Mouse (Mus musculus): Measurements from ENCODE around the gene Ttyh3. TPM values are rescaled to one million over a fixed set of nuclear protein-coding genes. Genes with fewer than 3 reads are reported as not detected.

Ttyh3 gene
- total RNA-seq, 2 experiments from 2014 or later, result 371 to 388 TPM

- DNase-seq (ENCODE audit: low spot score in 2 of 2), result no peak
Measured at GRCm38 (mm10) chr5:140654096-140654845, 5.4 kb upstream of the Ttyh3 start.

DNA sequence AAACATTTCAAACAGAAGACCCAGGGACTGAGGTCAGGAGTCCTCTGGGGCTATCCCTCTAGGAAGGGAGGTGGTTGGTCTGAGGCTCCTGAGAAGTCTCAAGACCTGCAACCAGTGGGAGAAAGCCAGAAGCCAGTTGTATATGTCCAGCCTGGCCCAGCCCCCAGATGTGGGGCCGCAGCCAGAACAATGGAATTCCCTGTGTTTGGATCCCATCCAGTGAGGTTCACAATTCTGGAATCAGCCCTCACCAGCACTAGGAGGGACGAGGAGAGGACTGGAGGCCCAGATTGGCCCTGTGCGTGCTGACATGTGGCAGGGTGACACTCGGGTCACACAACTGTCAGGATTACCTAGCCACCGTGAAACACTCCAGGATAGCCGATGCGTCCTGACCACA lies 3.8 kb upstream of the Ttyh3 start:
- no peak for DNase-seq (ENCODE audit: low spot score in 2 of 2)

GRCm38 (mm10) chr5:140651231-140651630 lies 2.4 kb upstream of the Ttyh3 start:
- DNase-seq (ENCODE audit: low spot score in 2 of 2), result no peak

DNA sequence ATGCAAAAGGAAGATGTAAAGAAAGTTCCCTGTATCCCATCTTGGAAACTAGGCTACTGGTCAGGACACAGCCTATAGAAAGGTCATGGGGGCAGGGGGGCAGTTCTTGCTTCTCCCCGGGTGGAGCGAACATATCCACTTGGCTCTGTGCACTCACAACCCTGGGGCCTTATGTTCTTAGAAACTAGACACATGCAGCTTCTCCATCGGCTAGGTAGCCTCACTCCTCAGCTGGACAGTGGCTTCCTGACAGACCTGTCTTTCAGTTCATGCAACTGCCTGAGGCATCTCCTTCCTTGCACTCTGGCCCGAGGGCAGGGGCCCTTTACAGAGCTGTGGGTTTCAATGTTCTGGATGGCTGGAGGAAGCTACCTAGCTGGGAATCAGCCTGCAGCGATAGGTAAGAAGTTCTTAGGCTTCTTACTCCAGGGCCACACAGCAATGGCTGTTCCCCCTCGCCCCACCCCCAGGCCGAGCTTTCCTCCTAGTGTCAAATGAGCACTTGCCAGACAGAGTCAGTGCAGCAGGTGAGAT lies 1.1 kb upstream of the Ttyh3 start:
- DNase-seq (ENCODE audit: low spot score in 2 of 2), result no peak

DNA sequence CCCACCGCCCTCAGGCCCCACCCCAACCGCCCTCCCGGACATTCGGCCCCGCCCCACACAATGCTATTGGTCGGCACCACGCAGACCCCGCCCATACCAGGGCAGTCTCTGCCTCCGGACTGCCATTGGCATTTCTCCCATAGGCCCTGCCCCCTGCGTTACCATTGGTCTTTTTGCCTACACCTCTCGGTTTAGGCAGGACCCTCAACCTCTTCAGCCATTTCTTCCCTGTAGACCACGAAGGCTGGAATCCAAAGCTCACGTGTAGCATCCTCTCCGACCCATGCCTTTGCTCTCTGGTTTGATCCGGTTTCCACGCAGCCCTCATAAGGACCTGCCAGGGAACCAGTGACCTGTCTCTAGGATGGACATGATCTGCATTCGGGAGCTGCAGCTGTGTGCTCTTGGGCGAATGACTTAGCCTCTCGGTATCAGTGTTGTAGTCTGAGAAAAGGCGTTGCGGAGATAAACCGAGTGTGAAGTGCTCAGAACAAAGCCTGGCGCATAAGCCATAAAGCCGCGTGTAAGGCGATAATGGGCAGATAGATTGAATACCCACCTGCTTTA lies 353 bp upstream of the Ttyh3 start:
- DNase-seq (ENCODE audit: low spot score in 2 of 2), result peak; percentile 97 to 98

GRCm38 (mm10) chr5:140647821-140648518 lies 861 bp downstream of the Ttyh3 start:
- DNase-seq (ENCODE audit: low spot score in 2 of 2), result peak; percentile 84 to 89

DNA sequence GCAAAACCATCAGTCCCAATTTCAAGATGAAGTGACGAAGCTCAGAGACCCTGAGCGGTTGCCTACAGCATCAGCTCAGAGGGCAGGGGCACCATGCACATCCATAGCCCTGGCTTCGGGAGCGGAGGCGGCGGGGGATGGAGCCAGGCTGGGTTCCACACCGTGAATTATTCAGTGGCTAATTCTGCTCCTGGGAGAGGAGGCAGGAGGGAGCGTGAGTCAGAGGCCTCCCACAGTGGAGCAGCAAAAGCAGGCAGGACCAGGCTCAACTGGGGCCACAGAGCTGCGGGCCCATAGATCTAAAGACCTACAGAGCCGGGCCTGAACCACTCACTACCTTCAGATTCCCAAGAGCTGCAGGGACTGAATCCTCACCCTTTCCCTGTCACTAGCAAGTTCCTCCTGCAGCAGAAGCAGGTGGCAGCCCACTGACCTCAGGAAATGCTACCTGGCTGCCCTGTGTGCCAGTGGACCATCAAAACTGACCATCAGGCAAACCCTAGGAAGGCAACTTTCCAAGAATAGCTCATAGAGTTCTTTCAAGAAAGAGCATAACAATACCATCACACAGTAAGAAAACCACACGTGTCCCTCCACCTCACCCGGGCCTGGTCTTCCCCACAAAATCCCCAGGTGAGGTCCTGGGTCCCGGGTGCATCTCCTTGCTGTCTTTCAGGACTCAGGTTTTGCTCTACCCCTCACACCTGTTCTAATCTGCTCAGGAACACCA lies 1.6 kb downstream of the Ttyh3 start:
- DNase-seq (ENCODE audit: low spot score in 2 of 2), result no peak

- DNase-seq (ENCODE audit: low spot score in 2 of 2), result no peak
Measured at GRCm38 (mm10) chr5:140646171-140646570, 2.7 kb downstream of the Ttyh3 start.

DNA sequence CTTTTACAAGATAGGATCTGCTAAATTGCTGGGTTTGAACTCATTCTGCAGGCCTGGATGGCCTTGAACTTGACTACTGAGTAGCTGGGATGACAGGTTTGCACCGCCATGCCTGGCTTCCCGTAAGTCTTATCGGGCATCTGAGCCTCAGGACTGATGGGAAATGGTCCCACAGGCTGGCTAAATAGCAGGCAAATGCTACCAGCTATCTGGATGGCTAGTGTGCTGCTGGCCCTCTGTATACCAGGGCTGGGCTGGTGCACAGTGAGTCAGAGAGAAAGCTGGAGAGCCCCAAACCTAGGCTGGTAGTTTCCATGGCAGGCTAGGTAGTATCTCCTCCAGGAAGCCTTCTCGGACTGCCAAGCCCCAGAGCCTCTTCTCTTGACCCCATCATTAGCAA lies 3.4 kb downstream of the Ttyh3 start:
- DNase-seq (ENCODE audit: low spot score in 2 of 2), result no peak

- no peak for DNase-seq (ENCODE audit: low spot score in 2 of 2)
Measured at GRCm38 (mm10) chr5:140644702-140645201, 4.1 kb downstream of the Ttyh3 start.

- DNase-seq (ENCODE audit: low spot score in 2 of 2), result no peak
Measured at GRCm38 (mm10) chr5:140644263-140644662, 4.6 kb downstream of the Ttyh3 start.

DNA sequence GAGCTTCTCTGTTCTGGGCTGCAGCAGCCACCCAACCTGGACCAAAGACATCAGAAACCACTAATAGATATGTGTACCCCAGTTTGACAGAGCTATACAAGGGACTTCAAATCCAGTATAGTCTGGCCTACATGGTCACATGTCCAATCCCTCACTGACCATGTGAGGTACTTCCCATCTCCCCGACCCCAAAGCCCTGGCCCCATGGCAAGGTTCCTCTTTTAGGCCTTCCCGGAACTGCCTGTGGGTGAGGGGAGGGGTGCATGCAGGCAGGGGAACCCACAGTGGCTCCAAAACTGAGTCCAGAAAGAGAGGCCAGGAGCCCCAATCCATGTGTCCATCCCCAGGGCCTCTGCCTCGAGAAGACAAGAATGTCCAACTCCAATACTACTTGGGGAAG lies 6.8 kb downstream of the Ttyh3 start:
- DNase-seq (ENCODE audit: low spot score in 2 of 2), result peak in 1 of 2 experiments; percentile 48

DNA sequence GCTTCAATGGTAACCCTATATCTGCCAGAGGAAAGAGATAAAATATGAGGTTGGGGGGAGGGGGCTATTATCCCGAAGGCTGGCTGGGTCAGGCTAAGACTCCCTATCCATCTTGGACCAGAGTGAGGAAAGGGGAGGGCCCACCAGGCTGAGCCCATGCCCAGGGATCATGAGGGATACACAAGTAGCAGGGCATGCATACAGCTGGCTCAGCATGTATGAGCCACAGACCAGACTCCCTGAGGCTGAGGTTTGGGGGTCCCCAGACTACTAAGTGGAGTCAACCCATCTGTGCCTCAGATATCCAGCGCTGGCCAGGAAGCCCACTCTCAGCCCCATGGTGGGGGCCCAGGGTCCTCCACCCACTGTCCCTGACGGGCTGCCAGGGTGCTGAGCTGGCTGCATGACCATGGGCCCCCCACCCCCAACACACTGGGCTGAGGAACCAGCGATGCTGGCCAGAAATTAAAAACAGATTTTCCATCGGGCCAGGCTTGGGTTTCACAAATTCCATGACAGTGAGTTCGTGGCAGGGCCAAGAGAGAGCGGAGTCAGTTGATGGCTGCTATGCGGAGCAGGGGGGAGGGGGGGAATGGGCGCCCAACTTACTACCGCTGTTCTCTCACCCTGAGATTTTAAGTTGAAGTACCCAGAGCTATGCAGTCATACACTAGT lies 7.4 kb downstream of the Ttyh3 start:
- DNase-seq (ENCODE audit: low spot score in 2 of 2), result no peak

DNA sequence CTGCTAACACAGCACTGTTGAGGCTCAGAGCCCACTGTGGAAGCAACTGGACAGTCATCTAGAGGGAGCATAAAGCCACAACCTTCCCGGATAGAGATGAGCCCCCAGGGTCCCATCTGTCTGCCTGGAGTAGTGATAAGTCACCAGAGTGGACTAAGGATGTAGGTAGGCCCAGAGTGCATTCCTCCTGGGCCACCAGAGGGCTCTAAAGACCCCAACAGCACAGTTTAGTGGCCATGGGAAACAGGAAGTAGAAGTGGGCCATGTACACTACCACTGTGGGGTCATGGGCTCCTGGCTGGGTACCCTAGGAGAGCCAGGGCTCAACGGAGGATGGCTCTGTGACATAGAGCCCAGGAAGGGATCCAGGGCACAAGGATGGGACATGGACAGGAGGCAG lies 8.0 kb downstream of the Ttyh3 start:
- DNase-seq (ENCODE audit: low spot score in 2 of 2), result no peak

GRCm38 (mm10) chr5:140639871-140640270 lies 9.0 kb downstream of the Ttyh3 start:
- no peak for DNase-seq (ENCODE audit: low spot score in 2 of 2)

GRCm38 (mm10) chr5:140639312-140639711 lies 9.5 kb downstream of the Ttyh3 start:
- DNase-seq (ENCODE audit: low spot score in 2 of 2), result no peak

GRCm38 (mm10) chr5:140638484-140638883 lies 10.3 kb downstream of the Ttyh3 start:
- no peak for DNase-seq (ENCODE audit: low spot score in 2 of 2)

DNA sequence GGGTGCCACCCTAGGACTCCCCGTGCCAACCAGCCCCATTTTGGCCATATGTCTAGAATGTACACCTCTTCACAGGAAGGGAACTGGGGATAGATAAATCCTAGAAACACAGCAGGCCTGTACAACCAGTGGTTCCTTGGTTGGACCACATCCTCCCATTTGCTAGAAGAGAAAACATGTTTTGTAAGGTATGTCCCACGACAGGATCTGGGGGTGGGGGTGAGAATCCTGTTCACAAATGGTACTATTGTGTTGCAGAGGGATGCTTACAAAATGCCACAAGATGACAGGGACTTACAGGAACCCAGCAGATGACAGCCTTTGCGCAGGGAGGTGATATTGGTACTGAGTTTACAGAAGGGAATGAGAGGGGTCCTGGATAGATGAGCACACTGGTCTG lies 10.8 kb downstream of the Ttyh3 start:
- DNase-seq (ENCODE audit: low spot score in 2 of 2), result peak in 1 of 2 experiments; percentile 13

- peak; percentile 77 to 81 for DNase-seq (ENCODE audit: low spot score in 2 of 2)
Measured at GRCm38 (mm10) chr5:140637058-140637410, 11.8 kb downstream of the Ttyh3 start.

DNA sequence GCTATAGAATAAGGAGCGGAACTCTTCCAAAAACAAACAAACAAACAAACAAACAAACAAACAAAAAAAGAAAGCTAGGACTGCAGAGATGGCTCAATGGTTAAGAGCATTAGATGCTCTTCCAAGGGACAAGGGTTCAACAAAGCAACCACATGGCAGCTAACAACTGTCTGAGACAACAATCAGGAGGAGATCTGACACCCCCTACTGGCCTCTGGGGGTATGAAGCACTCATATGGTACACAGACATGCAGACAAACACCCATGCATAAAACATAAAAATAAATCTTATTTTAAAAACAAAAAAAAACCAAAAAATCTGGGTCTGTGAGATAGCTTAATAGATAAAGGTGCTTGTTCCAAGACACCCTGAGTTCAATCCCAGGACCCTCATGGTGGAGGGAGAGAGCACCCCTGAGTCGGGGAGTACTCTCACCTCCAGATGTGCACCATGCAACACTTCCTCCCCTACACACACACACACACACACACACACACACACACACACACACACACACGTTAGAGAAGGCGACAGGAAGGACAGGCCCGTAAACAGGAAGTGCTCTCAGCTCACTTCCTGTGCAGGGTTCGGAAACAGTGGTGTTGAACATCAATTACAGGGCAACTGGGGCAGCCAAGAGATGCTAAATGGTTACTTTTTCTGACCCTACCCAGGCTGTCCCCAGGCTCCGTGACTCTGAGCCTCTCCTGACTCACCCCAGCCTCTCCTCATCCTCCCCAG lies 12.3 kb downstream of the Ttyh3 start:
- peak in 1 of 2 experiments; percentile 30 for DNase-seq (ENCODE audit: low spot score in 2 of 2)

Data from layer of hippocampus, postnatal 10 days (tissue).